14 mouse cellular contexts compared by ENCODE assay signal in genomic region chr2:132157482-132157881, GRCm38 (mm10). TPM values are rescaled to one million over a fixed set of nuclear protein-coding genes. Genes with fewer than 3 reads are reported as not detected.
DNase-seq lines count a peak whose midpoint lies in the region; ATAC-seq lines count a peak whose summit lies in the region.
"Had no signal": no experiment of that assay in that cellular context is flagged by ENCODE, and none has a peak within 500 bp of the region (broad histone marks: within the 10 kb centered on the region; RNA-seq: fewer than 3 reads in every experiment).

No protein-coding gene starts in this region.

- ATAC-seq in frontal cortex, adult (ENCODE audit: low TSS enrichment) = peak; percentile 57
- ATAC-seq: intestine, embryonic 16.5 days; midbrain, embryonic 13.5 days had no signal

- DNase-seq in frontal cortex, adult 2 months (ENCODE audit: extremely low spot score in 1 of 2, low spot score in 1 of 2) = no peak
- DNase-seq in brain, embryonic 18.5 days (ENCODE audit: low read depth, low spot score) = peak; percentile 28
- peak; percentile 24 to 35 for DNase-seq in cerebellum, postnatal 36 days
- peak; percentile 41 to 49 for DNase-seq in layer of hippocampus, postnatal 10 days (ENCODE audit: low spot score in 2 of 2)
- no peak for DNase-seq in heart, adult 8-10 months (ENCODE audit: low spot score)
- DNase-seq in adrenal gland, adult 18-20 months (ENCODE audit: low spot score in 2 of 2) = no peak
- DNase-seq: adrenal gland, postnatal 10 days; kidney, postnatal 10 days; liver; lung, adult 2 months; thymus, postnatal 36 days had no signal

RNA-seq across cellular contexts. Expression of gene Slc23a2, which starts 12.6 kb away (rescaled TPM):
- polyA plus RNA-seq in frontal cortex, adult 2 months (2012; rRNA removed) = 86.7 and 98.5 TPM in 2 replicates
- 10 to 100 TPM; 78.4 to 79.9 TPM for total RNA-seq in layer of hippocampus, postnatal 10 days (2021)
- total RNA-seq in heart, adult 8-10 months (2022) = 10 to 100 TPM; 14.5 to 19.5 (median 16.1) TPM
- 100 to 1,000 TPM; 239 to 346 TPM for total RNA-seq in adrenal gland, adult 18-20 months (2021)

Comparison
In these comparisons a context has a peak if more than half of its experiments do, and no peak if none do; other contexts are left out.
1. DNase-seq: peak in brain, embryonic 18.5 days (single experiment), cerebellum, postnatal 36 days (2 of 2) and layer of hippocampus, postnatal 10 days (2 of 2); none in frontal cortex, adult 2 months (0 of 2), heart, adult 8-10 months (single experiment) and adrenal gland, adult 18-20 months (0 of 2).